Mouse (Mus musculus) megakaryocyte, embryonic 14.5 days (primary cell): ENCODE measurements around the gene Mbd4.

Experiments
- FLI1 ChIP-seq: IDR thresholded peaks from 2 replicates; pipeline ENCODE4 v1.6.1; 2012; ENCODE audit warnings: low read length, inconsistent platforms, mixed read lengths
- GATA1 ChIP-seq: IDR thresholded peaks from 3 replicates; pipeline ENCODE4 v1.6.1; 2012; ENCODE audit warnings: mixed read lengths, low read length, inconsistent platforms, borderline replicate concordance

DNA sequence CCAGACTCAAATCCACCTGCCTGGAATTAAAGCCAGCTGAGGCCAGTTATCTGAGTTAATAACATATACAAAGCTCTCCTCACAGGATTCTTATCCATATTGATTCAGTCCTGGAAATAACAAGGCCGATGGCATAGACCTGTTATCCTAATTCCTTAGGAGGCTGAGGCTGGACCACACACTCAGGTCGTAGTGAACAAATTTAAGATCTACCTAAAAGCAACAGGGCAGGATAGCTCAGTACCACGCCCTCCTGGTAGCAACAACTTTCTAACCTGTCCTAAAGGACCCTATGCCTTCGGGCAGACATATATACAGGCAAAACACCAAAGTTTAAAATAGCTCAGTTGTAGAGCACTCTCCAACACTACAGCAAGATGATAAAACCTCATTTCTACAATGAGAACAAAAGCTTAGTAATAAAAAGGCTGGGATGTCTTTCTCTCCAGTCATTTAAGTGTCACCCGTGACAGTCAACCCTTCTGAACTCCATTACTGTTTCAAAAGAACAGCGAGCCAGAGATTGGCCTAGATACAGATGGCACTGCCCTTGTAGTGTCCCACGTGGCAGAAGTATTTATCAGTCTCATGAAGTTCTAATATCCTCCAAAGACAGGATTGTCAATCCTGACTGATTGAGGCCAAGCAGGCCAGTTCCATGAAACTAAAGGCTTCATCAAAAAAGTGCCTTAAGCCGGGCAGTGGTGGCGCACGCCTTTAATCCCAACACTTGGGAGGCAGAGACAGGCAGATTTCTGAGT is 48.6 kb downstream of the Mbd4 start:
- TF ChIP-seq FLI1: no peak
- no peak for TF ChIP-seq GATA1
